Mouse (Mus musculus): Measurements from ENCODE around the gene Gabbr2. TPM values are rescaled to one million over a fixed set of nuclear protein-coding genes. Genes with fewer than 3 reads are reported as not detected.

The Gabbr2 gene
- polyA plus RNA-seq, 1 experiment from 2014 or later, result 5.5 TPM

DNA sequence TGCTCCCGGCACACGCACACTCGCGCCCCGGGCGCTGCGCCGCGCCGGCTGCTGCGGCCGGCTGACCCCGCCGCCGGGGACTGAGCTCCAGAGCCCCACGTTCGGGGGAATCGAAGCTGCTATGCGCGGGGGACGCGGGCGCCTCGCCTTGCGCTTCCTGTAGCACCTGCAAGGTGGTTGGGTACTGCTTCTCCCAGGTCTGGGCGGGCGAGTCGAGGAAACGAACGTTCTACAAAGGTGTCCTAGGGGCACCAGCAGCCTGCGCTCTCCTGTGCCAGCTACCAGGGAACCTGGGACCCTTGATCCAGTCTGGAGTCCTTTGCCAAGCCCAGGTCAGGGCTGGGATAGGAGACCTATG is 265 bp upstream of the Gabbr2 start:
- Histone ChIP-seq H3K9me3 (ENCODE audit: control insufficient read depth, low read length) (no peaks in the 10 kb centered on the region), H3K27ac (ENCODE audit: low read length) (peak overlapping the region; percentile 85), H3K4me2 (ENCODE audit: low read length) (peak overlapping the region; percentile 76), H3K4me3 (replicated peaks; ENCODE audit: low read length) (peak overlapping the region; percentile 70), H3K4me1 (replicated peaks; ENCODE audit: control insufficient read depth, insufficient read depth, low read length) (peaks cover 26% of the 10 kb centered on the region), H3K27me3 (replicated peaks; ENCODE audit: control insufficient read depth, insufficient read depth, low read length) (peaks cover 36% of the 10 kb centered on the region), H3K36me3 (ENCODE audit: control insufficient read depth, insufficient read depth) (no peaks in the 10 kb centered on the region), H3K9ac (replicated peaks; ENCODE audit: low read depth, low read length) (peak overlapping the region; percentile 79)
- under 1% methylated on average over 27 of the region's 31 CpGs for WGBS
- peak; percentile 31; the same call in 1 of the 2 replicates for ATAC-seq

GRCm38 (mm10) chr4:46990281-46991015 is 1.2 kb downstream of the Gabbr2 start:
- WGBS, result 2% methylated on average over 29 of the region's 29 CpGs
- peaks cover 36% of the 10 kb centered on the region for H3K27me3 ChIP-seq (replicated peaks; ENCODE audit: control insufficient read depth, insufficient read depth, low read length)

DNA sequence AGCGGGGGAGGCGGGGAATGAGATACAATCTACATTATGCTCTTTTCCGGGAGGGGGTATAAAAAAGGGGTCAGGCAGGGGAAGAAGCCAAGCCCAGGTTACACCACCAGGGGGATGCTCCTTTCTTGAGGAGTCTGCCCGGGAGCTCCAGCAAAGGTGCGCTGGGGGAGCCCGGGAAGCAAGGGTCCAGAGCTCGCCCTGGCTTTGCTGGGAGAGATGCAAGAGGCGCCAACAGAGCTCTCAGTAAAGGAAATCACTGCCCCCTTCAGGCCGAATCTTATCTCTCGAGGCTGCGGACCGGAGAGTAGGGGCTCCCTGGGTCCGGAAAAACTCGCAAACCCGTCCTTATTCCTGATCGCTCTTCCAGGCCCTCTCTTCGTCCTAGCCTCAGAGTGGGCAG is 1.8 kb downstream of the Gabbr2 start:
- Histone ChIP-seq H3K4me3 (replicated peaks; ENCODE audit: low read length) (peak overlapping the region; percentile 70), H3K36me3 (ENCODE audit: control insufficient read depth, insufficient read depth) (no peaks in the 10 kb centered on the region), H3K9me3 (ENCODE audit: control insufficient read depth, low read length) (no peaks in the 10 kb centered on the region), H3K4me2 (ENCODE audit: low read length) (peak overlapping the region; percentile 76), H3K9ac (replicated peaks; ENCODE audit: low read depth, low read length) (peak overlapping the region; percentile 79), H3K4me1 (replicated peaks; ENCODE audit: control insufficient read depth, insufficient read depth, low read length) (peaks cover 28% of the 10 kb centered on the region), H3K27ac (ENCODE audit: low read length) (peak overlapping the region; percentile 22; the same call in 1 of the 2 replicates), H3K27me3 (replicated peaks; ENCODE audit: control insufficient read depth, insufficient read depth, low read length) (peaks cover 36% of the 10 kb centered on the region)
- WGBS, result 2% methylated on average over 17 of the region's 17 CpGs
- ATAC-seq, result peak; percentile 67

More at GRCm38 (mm10) chr4:46990281-46991015, 1.2 kb downstream of the Gabbr2 start:
- Histone ChIP-seq H3K27ac (ENCODE audit: low read length) (peak overlapping the region; percentile 22; the same call in 1 of the 2 replicates), H3K9me3 (ENCODE audit: control insufficient read depth, low read length) (no peaks in the 10 kb centered on the region), H3K4me2 (ENCODE audit: low read length) (peak overlapping the region; percentile 76), H3K4me3 (replicated peaks; ENCODE audit: low read length) (peak overlapping the region; percentile 70), H3K4me1 (replicated peaks; ENCODE audit: control insufficient read depth, insufficient read depth, low read length) (peaks cover 28% of the 10 kb centered on the region), H3K36me3 (ENCODE audit: control insufficient read depth, insufficient read depth) (no peaks in the 10 kb centered on the region), H3K9ac (replicated peaks; ENCODE audit: low read depth, low read length) (peak overlapping the region; percentile 79)
- ATAC-seq, result peak; percentile 9

GRCm38 (mm10) chr4:46988824-46989223 is 2.8 kb downstream of the Gabbr2 start:
- ATAC-seq, result no peak
- peaks cover 28% of the 10 kb centered on the region for H3K4me1 ChIP-seq (replicated peaks; ENCODE audit: control insufficient read depth, insufficient read depth, low read length)
- no peak overlapping the region for H3K9ac ChIP-seq (replicated peaks; ENCODE audit: low read depth, low read length)
- no peaks in the 10 kb centered on the region for H3K36me3 ChIP-seq (ENCODE audit: control insufficient read depth, insufficient read depth)
- 48% methylated on average over 4 of the region's 4 CpGs for WGBS
- no peak overlapping the region for H3K4me3 ChIP-seq (replicated peaks; ENCODE audit: low read length)
- peak overlapping the region; percentile 14; the same call in 1 of the 2 replicates for H3K4me2 ChIP-seq (ENCODE audit: low read length)
- no peak overlapping the region for H3K27ac ChIP-seq (ENCODE audit: low read length)
- no peaks in the 10 kb centered on the region for H3K9me3 ChIP-seq (ENCODE audit: control insufficient read depth, low read length)
- H3K27me3 ChIP-seq (replicated peaks; ENCODE audit: control insufficient read depth, insufficient read depth, low read length), result peaks cover 28% of the 10 kb centered on the region

- no peak overlapping the region for H3K27ac ChIP-seq (ENCODE audit: low read length)
- WGBS, result 59% methylated on average over 3 of the region's 3 CpGs
- H3K36me3 ChIP-seq (ENCODE audit: control insufficient read depth, insufficient read depth), result no peaks in the 10 kb centered on the region
- no peak overlapping the region for H3K4me3 ChIP-seq (replicated peaks; ENCODE audit: low read length)
- peaks cover 28% of the 10 kb centered on the region for H3K4me1 ChIP-seq (replicated peaks; ENCODE audit: control insufficient read depth, insufficient read depth, low read length)
- ATAC-seq, result no peak
- no peak overlapping the region for H3K9ac ChIP-seq (replicated peaks; ENCODE audit: low read depth, low read length)
- peaks cover 25% of the 10 kb centered on the region for H3K27me3 ChIP-seq (replicated peaks; ENCODE audit: control insufficient read depth, insufficient read depth, low read length)
- H3K9me3 ChIP-seq (ENCODE audit: control insufficient read depth, low read length), result no peaks in the 10 kb centered on the region
- H3K4me2 ChIP-seq (ENCODE audit: low read length), result no peak overlapping the region
These were observed 3.4 kb downstream of the Gabbr2 start for GRCm38 (mm10) chr4:46988257-46988656.

DNA sequence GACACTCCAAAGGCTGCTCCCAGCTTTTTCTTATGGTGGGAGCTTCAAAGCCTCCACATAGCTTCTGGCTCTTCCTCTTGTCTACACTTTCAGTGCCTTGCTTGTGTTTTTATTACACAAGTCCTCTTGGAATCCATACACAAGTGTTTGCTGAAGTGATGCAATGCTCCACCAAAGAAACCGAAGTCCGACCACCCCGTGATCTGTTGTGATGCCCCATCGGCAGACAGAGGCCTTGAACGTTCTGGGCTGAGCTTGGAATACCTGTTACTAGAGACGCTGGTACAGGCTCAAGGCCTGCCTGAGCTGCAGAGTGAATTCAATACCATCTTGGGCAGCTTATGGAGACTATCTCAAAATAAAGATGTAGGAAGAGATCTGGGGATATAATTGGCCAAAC is 3.9 kb downstream of the Gabbr2 start:
- Histone ChIP-seq H3K9me3 (ENCODE audit: control insufficient read depth, low read length) (no peaks in the 10 kb centered on the region), H3K4me1 (replicated peaks; ENCODE audit: control insufficient read depth, insufficient read depth, low read length) (peaks cover 28% of the 10 kb centered on the region), H3K4me2 (ENCODE audit: low read length) (no peak overlapping the region), H3K36me3 (ENCODE audit: control insufficient read depth, insufficient read depth) (no peaks in the 10 kb centered on the region), H3K9ac (replicated peaks; ENCODE audit: low read depth, low read length) (no peak overlapping the region), H3K4me3 (replicated peaks; ENCODE audit: low read length) (no peak overlapping the region), H3K27ac (ENCODE audit: low read length) (no peak overlapping the region), H3K27me3 (replicated peaks; ENCODE audit: control insufficient read depth, insufficient read depth, low read length) (peaks cover 22% of the 10 kb centered on the region)
- no peak for ATAC-seq
- WGBS, result 93% methylated on average over 6 of the region's 6 CpGs

- no peak overlapping the region for H3K4me3 ChIP-seq (replicated peaks; ENCODE audit: low read length)
- no peak overlapping the region for H3K9ac ChIP-seq (replicated peaks; ENCODE audit: low read depth, low read length)
- H3K27ac ChIP-seq (ENCODE audit: low read length), result no peak overlapping the region
- peaks cover 14% of the 10 kb centered on the region; the same call in 1 of the 2 replicates for H3K27me3 ChIP-seq (replicated peaks; ENCODE audit: control insufficient read depth, insufficient read depth, low read length)
- no peaks in the 10 kb centered on the region for H3K36me3 ChIP-seq (ENCODE audit: control insufficient read depth, insufficient read depth)
- H3K4me2 ChIP-seq (ENCODE audit: low read length), result no peak overlapping the region
- peaks cover 23% of the 10 kb centered on the region for H3K4me1 ChIP-seq (replicated peaks; ENCODE audit: control insufficient read depth, insufficient read depth, low read length)
- no peaks in the 10 kb centered on the region for H3K9me3 ChIP-seq (ENCODE audit: control insufficient read depth, low read length)
- ATAC-seq, result no peak
These were observed 5.6 kb downstream of the Gabbr2 start for GRCm38 (mm10) chr4:46986054-46986453.

DNA sequence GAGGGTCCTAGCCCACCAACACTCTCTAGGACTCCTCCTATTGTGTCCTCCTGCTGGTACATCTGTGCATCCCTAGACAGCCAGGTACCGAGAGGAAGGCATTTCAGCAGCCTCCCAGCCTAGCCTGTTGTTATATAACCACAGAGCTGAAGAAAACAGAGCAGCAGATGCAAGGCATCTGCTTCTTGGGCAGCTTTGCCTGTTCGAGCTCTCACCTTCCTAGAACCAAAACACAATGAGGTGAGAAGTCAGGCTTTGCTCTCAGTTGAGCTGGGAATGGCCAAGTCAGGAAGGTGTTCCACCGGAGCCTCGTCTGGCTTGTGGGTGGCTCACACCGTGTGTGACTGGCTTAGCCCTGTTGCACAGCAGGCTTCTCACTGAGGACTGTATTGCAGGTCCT is 8.8 kb downstream of the Gabbr2 start:
- 74% methylated on average over 5 of the region's 5 CpGs for WGBS
- no peaks in the 10 kb centered on the region for H3K27me3 ChIP-seq (replicated peaks; ENCODE audit: control insufficient read depth, insufficient read depth, low read length)
- no peaks in the 10 kb centered on the region for H3K9me3 ChIP-seq (ENCODE audit: control insufficient read depth, low read length)
- no peak overlapping the region for H3K27ac ChIP-seq (ENCODE audit: low read length)
- H3K9ac ChIP-seq (replicated peaks; ENCODE audit: low read depth, low read length), result no peak overlapping the region
- no peak overlapping the region for H3K4me3 ChIP-seq (replicated peaks; ENCODE audit: low read length)
- H3K4me2 ChIP-seq (ENCODE audit: low read length), result no peak overlapping the region
- no peak for ATAC-seq
- peaks cover 3% of the 10 kb centered on the region; the same call in 1 of the 2 replicates for H3K4me1 ChIP-seq (replicated peaks; ENCODE audit: control insufficient read depth, insufficient read depth, low read length)
- no peaks in the 10 kb centered on the region for H3K36me3 ChIP-seq (ENCODE audit: control insufficient read depth, insufficient read depth)

GRCm38 (mm10) chr4:46982094-46982493 is 9.6 kb downstream of the Gabbr2 start:
- Histone ChIP-seq H3K4me3 (replicated peaks; ENCODE audit: low read length) (no peak overlapping the region), H3K9me3 (ENCODE audit: control insufficient read depth, low read length) (no peaks in the 10 kb centered on the region), H3K4me1 (replicated peaks; ENCODE audit: control insufficient read depth, insufficient read depth, low read length) (peaks cover 3% of the 10 kb centered on the region; the same call in 1 of the 2 replicates), H3K27me3 (replicated peaks; ENCODE audit: control insufficient read depth, insufficient read depth, low read length) (no peaks in the 10 kb centered on the region), H3K27ac (ENCODE audit: low read length) (no peak overlapping the region), H3K9ac (replicated peaks; ENCODE audit: low read depth, low read length) (no peak overlapping the region), H3K36me3 (ENCODE audit: control insufficient read depth, insufficient read depth) (no peaks in the 10 kb centered on the region), H3K4me2 (ENCODE audit: low read length) (no peak overlapping the region)
- ATAC-seq, result no peak
- 80% methylated on average over 4 of the region's 4 CpGs for WGBS

Data from forebrain, embryonic 16.5 days (tissue).